Mouse (Mus musculus) C2C12 (cell line): ENCODE data around the gene Fermt2.

Source experiments
- CTCF ChIP-seq: IDR thresholded peaks from one replicate; pipeline ENCODE4 v1.5.1; 2011; ENCODE audit not compliant: control insufficient read depth, insufficient read depth, insufficient read length
- MYOD1 ChIP-seq: IDR thresholded peaks from one replicate; pipeline ENCODE4 v1.6.1; 2011; ENCODE audit warnings: low read depth; ENCODE audit not compliant: control insufficient read depth, insufficient read length
- USF1 ChIP-seq: IDR thresholded peaks from one replicate; pipeline ENCODE4 v1.6.1; 2011; ENCODE audit warnings: low read depth, mild to moderate bottlenecking, control low read depth, moderate library complexity

DNA sequence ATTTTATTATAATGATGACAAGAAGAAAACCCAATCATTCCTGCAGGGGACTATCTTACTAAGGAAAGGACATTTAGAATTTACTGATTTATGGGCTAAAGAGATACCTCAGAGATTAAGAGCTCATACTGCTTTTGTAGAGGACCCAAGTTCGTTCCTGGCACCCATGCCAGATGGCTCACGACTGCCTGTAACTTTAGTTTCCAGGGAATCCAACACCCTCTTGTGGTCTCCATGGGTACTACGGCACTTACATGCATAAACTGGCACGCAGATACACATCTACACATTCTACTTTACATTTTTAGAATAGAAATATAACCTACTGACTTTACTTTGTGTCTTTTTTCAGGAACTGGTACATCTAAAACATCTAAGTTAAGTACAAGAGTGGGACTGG, 37.2 kb downstream of the Fermt2 start:
- TF ChIP-seq CTCF = no peak
- no peak for TF ChIP-seq MYOD1
- TF ChIP-seq USF1 = no peak
